Mouse (Mus musculus) lung, postnatal 25 days (tissue): ENCODE results near the gene Rab34.
"Not testable (repeated sequence)": the region's sequence is repeated elsewhere in the genome, so short reads cannot be mapped to it uniquely, and the experiment has no call there.

Source experiments
- DNase-seq: peaks from one replicate; pipeline ENCODE4 v3.0.0; 2022; ENCODE audit warnings: low spot score

The Rab34 gene

DNA sequence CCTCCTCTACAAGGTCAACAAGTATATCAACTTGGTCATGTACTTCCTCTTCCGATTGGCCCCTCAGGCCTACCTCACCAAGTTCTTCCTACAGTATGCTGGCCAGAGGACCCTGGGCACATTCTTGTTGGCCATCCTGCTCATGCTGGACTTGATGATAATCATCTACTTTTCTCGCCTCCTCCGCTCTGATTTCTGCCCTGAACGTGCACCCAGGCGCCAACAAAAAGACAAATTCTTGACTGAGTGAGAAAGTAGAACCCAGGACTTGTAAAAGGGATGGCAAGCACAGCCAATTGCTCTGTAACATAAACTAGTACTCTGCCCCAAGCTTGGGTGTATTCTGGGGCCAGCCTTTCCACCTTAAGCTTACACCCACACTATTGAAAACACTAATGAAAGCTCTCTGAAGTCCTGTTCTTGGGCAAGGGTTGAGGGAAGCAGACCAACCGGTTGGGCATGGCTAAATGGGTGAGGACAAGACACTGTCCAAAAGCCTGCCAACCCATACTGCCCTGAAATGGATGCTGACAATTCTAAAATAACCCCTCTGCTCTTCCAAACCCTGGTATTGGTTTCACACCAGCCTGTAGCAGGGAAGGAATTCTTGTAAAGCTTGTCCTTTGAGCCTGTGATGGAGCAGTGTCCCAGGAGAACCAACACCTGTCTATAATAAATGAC lies 8.0 kb upstream of the Rab34 start:
- DNase-seq: no peak

- DNase-seq: no peak
Observed at GRCm38 (mm10) chr11:78181830-78182357, 6.3 kb upstream of the Rab34 start.

DNA sequence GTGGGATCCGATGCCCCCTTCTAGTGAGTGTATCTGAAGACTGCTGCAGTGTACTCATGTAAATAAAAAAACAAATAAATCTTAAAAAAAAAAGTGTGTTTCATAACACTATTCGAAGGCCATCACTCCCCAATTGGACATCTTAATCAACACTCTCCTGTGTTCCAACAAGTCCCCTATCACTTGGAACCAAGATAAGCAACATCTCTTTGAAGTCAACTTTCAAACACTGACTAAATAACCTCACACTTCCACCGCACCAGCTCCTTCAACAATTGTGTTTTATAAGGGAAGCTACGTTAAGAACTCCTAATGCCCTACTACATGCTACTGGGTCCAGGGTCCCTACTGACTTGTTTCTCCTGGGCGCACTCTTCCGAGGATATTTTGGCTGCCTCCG lies 5.8 kb upstream of the Rab34 start:
- no peak for DNase-seq

DNA sequence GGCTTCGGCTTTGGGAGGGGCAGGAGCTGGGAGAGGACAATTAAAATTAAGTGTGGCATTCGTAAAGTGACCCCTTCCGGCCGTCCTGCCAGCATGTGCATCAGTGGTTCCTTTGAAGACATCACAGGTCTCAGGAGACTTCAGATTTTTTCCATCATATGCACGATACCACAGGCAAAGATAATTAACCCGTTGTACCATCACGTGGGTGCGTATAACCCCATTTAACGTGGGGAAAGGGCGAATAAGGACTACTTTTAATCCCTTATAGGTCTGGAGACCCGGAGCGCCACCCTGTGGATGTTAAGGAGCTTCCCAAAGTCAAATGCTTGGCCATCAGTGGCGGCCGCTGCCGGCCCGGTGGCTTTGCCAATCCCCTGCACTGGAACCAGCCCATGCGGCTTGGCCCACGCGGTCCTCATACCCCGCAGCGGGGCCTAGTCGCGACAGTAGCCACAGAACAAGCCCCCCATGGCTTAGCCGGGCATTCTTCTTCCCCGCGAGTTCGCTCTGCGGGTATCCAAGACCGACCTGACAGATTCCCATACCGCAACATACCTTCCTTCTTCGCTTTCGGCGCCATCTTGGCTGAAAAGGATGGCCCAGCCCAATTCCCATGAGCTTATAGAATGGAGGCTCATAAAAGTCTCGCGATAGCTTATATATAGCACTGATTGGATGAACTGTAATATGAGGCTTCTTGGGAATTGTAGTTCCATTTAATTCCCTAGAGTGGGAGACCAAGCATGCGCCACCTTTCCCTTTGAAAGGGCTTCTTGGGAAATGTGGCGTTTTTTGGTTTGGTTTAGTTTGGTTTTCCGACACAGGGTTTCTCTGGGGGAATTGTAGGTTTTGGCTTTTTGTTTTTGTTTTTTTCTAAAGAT lies 5.0 kb upstream of the Rab34 start, which contains the start of gene Rpl23a:
Rpl23a (minus strand) TSS at position 624 of the 884 bp plus-strand sequence.
- peak; percentile 93 for DNase-seq

- no peak for DNase-seq
Observed at GRCm38 (mm10) chr11:78183884-78184514, 4.2 kb upstream of the Rab34 start.

DNA sequence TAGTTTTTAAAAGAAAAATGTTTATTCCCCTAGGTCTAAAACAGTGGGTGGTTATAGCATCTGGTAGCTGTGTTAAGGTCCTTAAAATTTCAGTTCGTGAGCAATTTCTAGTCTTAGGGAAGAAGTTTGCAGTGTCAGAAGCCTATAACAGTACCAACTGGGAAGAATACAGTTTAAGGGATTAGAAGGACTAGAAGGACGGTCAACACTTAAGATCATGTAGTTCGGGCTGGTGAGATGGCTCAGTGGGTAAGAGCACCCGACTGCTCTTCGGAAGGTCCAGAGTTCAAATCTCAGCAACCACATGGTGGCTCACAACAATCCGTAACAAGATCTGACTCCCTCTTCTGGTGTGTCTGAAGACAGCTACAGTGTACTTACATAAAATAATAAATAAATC lies 3.5 kb upstream of the Rab34 start:
- not testable (repeated sequence) for DNase-seq

GRCm38 (mm10) chr11:78189234-78190040 lies 1.2 kb downstream of the Rab34 start:
- peak; percentile 37 for DNase-seq

DNA sequence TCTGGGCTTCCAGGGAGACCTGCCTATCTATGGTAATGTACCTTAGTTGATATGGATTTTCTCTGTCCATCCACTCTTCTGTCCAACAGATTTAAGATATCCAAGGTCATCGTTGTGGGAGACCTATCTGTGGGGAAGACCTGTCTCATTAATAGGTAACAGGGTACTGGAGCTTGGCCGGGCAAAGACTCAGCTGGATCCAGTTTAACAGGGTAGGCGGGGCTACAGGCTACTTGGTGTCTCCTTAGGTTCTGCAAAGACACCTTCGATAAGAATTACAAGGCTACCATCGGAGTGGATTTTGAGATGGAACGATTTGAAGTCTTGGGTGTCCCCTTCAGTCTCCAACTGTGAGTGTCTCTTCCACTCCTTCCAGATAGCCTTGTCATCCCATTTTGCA lies 1.8 kb downstream of the Rab34 start:
- DNase-seq: no peak

GRCm38 (mm10) chr11:78193113-78193512 lies 4.9 kb downstream of the Rab34 start, which contains the start of gene Proca1:
Proca1 (plus strand) TSS chr11:78193392.
- no peak for DNase-seq

DNA sequence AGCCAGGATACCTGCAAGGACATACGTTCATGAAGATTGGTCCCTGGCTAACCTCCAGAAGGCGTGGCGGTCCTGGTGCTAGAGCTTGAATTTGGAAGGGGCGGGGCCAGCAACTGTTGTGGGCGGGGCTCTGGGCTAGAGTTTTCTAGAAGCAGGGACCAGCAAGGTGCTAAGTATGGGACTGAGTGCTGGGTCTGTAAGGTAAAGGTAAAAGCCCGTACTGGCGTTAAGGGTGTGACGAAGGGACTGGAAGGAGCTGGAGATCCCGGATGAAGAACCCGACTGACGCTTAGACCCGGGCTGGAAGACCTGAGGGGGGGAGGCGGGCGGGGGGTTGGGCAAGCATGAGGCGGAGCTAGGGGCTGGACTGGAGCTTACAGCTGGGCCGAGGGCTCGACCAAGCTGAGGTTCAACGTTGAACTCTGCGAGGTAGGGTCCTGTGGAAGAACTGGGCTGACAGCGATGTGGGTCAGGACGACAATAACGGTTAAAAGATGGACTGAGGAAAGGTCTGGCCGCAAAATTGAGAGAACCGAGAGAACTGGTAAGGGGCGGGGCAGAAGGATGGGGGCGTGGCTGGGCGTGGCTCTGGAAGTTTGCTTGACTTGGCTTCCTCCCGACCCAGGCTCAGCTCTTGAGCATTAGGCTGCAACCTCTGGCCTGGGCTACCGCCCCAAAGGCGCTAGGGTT lies 6.3 kb downstream of the Rab34 start:
- peak; percentile 82 for DNase-seq

GRCm38 (mm10) chr11:78195101-78195863 lies 7.1 kb downstream of the Rab34 start:
- no peak for DNase-seq

- no peak for DNase-seq
Observed at GRCm38 (mm10) chr11:78202372-78202771, 14.1 kb downstream of the Rab34 start.

DNA sequence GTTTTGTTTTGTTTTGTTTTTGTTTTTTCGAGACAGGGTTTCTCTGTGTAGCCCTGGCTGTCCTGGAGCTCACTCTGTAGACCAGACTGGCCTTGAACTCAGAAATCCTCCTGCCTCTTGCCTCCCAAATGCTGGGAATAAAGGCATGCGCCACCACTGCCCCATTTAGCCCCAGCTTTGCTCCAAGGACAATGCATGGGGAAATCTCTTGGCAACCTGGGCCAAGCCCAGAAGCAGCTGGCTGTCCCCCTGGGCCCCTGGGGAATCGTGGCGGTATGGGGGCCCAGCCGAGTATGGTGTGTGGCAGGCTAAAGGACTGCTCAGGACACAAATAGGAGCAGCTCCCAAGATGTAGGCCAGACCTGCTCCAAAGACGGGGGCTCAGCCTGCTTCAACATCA lies 16.1 kb downstream of the Rab34 start:
- no peak for DNase-seq

DNA sequence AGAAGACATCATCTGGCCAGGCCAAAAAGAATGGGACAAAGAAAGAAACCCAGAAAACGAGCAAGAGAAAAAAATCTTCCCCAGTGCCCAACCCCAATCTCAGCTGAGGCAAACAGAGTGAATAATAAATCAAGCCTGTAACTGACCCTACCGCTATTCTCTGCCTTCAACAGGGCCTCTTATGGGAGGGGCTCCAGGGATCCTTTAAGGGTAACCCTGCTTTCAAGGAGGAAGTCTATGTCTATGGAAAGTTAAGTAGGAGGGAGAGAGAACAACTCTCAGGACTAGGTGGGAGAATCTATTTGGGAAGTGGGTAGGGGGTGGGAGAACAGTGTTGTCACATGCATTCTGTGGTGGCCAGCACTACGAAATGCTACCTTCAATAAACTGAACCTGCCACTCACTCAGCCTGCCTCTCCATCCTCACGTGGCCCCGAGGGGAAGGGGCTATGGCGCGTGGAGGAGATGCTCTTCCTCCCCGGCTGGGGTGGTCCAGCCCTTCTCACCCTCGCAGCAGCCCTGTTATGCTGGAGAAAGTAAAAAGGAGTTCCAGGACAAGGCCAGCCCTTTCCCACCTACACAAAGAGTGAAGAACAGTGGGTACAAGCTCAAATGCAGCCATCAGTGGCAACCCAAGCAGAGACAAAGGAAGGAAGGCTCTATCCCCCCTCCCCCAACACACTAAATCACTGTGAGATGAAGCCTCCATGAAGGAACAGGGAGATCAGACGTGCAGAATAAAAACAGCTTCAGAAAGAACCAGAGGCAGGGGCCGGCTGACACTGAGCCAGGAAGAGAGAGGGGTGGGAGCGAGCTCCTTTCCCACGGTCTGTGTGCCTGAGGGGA lies 17.4 kb downstream of the Rab34 start:
- DNase-seq: no peak

DNA sequence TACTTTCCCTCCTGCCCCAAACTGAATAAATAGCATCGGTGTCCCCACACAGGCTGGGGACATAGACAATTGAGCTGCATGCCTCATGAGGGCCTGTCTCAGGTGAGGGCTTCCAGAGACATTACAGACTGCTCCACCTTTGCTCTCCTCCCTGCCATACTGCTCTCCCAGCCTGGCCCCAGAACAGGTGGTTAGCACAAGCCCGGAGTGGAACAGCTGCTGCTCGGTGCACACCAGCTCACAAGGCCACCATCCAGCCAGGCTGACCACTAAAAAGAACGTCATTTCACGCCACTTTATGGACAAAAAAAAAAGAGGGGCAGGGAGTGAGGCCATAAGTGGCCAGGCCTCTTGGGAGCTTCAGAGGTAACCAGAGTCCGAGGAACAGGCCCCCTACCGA lies 19.0 kb downstream of the Rab34 start:
- no peak for DNase-seq

DNA sequence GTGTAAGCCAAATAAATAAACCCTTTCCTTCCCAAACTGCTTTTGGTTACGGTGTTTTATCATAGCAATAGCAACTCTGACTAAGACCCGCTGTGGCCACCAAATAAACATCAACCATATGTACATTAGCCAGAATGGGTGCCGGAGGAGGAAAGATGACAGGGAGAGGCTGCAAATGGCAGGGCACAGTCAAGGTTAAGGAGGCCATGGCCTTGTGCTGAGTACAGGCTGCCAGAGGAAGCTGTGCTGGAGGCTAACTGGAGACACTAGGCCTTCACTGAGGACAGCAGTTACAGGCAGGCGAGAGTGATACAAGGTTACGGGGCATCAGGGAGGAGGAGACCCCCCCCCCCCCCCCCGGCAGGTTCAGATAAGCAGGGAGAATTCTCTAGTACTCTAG lies 21.7 kb downstream of the Rab34 start:
- DNase-seq: no peak

DNA sequence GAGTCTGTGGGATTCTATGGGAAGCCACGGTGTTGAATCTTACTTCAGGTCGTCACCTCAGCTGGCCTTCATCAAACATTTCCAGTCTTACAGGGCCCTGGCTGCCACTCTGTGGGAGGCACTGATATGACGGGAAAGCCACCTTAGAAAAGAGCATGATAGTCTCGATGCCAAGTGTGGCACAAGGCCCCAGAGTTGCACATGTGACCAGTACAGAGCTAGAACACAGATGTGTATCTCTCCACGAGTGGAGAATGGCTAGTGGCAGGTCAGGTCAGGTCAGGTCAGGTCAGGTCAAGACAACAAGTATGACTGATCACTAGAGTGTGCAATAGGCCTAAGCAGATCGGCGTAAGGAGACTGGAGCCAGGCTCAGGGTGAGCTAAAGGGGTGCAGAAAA lies 22.4 kb downstream of the Rab34 start:
- no peak for DNase-seq

GRCm38 (mm10) chr11:78211513-78211912 lies 23.3 kb downstream of the Rab34 start:
- DNase-seq: no peak

- DNase-seq: peak; percentile 29
Observed at GRCm38 (mm10) chr11:78213086-78213817, 25.0 kb downstream of the Rab34 start.
